Mouse (Mus musculus) lung, adult 2 months (tissue): Measurements from ENCODE around the gene Gm19426.

ENCODE experiments used
- CTCF ChIP-seq: fragments of 200-500 bp; IDR thresholded peaks from 2 replicates; pipeline ENCODE4 v1.5.1; 2011; ENCODE audit warnings: mild to moderate bottlenecking, low read length, control low read depth; ENCODE audit not compliant: insufficient read depth
- POLR2A ChIP-seq: fragments of 200-500 bp; IDR thresholded peaks from 2 replicates; pipeline ENCODE4 v1.6.1; 2011; ENCODE audit warnings: low read depth, mild to moderate bottlenecking, control low read depth, low read length, borderline replicate concordance; ENCODE audit errors: extremely low read depth

GRCm38 (mm10) chr2:84740608-84741333 lies 2.7 kb downstream of the Gm19426 start:
- no peak for TF ChIP-seq CTCF
- no peak for TF ChIP-seq POLR2A
